Mouse (Mus musculus): ENCODE measurements around the gene Eif3i. TPM values are rescaled to one million over a fixed set of nuclear protein-coding genes. Genes with fewer than 3 reads are reported as not detected.
"Not testable (repeated sequence)": the region's sequence is repeated elsewhere in the genome, so short reads cannot be mapped to it uniquely, and the experiment has no call there.

Gene Eif3i
- total RNA-seq, 2 experiments from 2014 or later, result 139 to 140 TPM

- intact Hi-C loops (cut with DNase I), result no loop called here
These were observed 45.0 kb downstream of the Eif3i start for GRCm38 (mm10) chr4:129555421-129555861.

GRCm38 (mm10) chr4:129554512-129554911 lies 45.9 kb downstream of the Eif3i start:
- DNase-seq (ENCODE audit: low spot score in 2 of 2); intact Hi-C loops (cut with DNase I): not testable (repeated sequence)

More at GRCm38 (mm10) chr4:129555421-129555861, 45.0 kb downstream of the Eif3i start:
- DNase-seq (ENCODE audit: low spot score in 2 of 2), result peak; percentile 62 to 72

- no peak for DNase-seq (ENCODE audit: low spot score in 2 of 2)
- intact Hi-C loops (cut with DNase I), result no loop called here
These were observed 50.2 kb downstream of the Eif3i start for GRCm38 (mm10) chr4:129550295-129550694.

GRCm38 (mm10) chr4:129549306-129549705 lies 51.1 kb downstream of the Eif3i start:
- DNase-seq (ENCODE audit: low spot score in 2 of 2), result no peak
- intact Hi-C loops (cut with DNase I), result no loop called here

GRCm38 (mm10) chr4:129547631-129548030 lies 52.8 kb downstream of the Eif3i start:
- DNase-seq (ENCODE audit: low spot score in 2 of 2); intact Hi-C loops (cut with DNase I): not testable (repeated sequence)

GRCm38 (mm10) chr4:129544106-129544505 lies 56.3 kb downstream of the Eif3i start:
- intact Hi-C loops (cut with DNase I), result no loop called here
- DNase-seq (ENCODE audit: low spot score in 2 of 2), result no peak

- intact Hi-C loops (cut with DNase I), result no loop called here
- peak; percentile 96 to 97 for DNase-seq (ENCODE audit: low spot score in 2 of 2)
These were observed 57.8 kb downstream of the Eif3i start, which contains the start of gene Hdac1 for GRCm38 (mm10) chr4:129542592-129543141. Gene Hdac1 (minus strand): TSS chr4:129542713.

Small RNA genes within 50 kb of the gene (microRNA-seq; reads per million reads assigned to microRNA genes)
- 0 reads per million in 2 experiments for gene Mir8119

Other genes starting within 250 kb of the Eif3i start
- gene Zbtb8a, start 222.5 kb downstream of the Eif3i start, total RNA-seq (2021), result 1 to 10 TPM; 7.4 to 8.0 TPM
- gene Zbtb8b, start 159.8 kb downstream of the Eif3i start, total RNA-seq (2021), result 1 to 10 TPM; 4.4 TPM
- 10 to 100 TPM; 48.2 to 52.0 TPM for gene Bsdc1, start 139.1 kb downstream of the Eif3i start, total RNA-seq (2021)
- gene Tssk3, start 109.6 kb downstream of the Eif3i start, total RNA-seq (2021), result under 1 TPM; 0.29 to 0.44 TPM
- under 1 TPM in 1 of 2 experiments, not detected in 1; 0.87 TPM for gene Fam229a, start 109.5 kb downstream of the Eif3i start, total RNA-seq (2021)
- gene Marcksl1, start 87.1 kb downstream of the Eif3i start, total RNA-seq (2021), result 100 to 1,000 TPM; 538 to 599 TPM
- gene Hdac1, start 57.9 kb downstream of the Eif3i start, total RNA-seq (2021), result 10 to 100 TPM; 27.2 to 30.2 TPM
- 1 to 10 TPM; 5.5 to 8.5 TPM for gene Lck, start 27.0 kb downstream of the Eif3i start, total RNA-seq (2021)
- gene Fam167b, start 22.1 kb downstream of the Eif3i start, total RNA-seq (2021), result not detected
- gene Tmem234, start within 50 bp of the Eif3i start, total RNA-seq (2021), result 100 to 1,000 TPM in 1 of 2 experiments, 10 to 100 TPM in 1; 91.8 to 105 TPM
- 1 to 10 TPM; 2.7 to 3.9 TPM for gene Dcdc2b, start 13.6 kb upstream of the Eif3i start, total RNA-seq (2021)
- 10 to 100 TPM; 29.3 to 35.1 TPM for gene Iqcc, start 18.5 kb upstream of the Eif3i start, total RNA-seq (2021)
- 100 to 1,000 TPM; 103 to 110 TPM for gene Ccdc28b, start 23.3 kb upstream of the Eif3i start, total RNA-seq (2021)
- 10 to 100 TPM; 40.2 to 45.5 TPM for gene Txlna, start 40.4 kb upstream of the Eif3i start, total RNA-seq (2021)
- gene Kpna6, start 72.1 kb upstream of the Eif3i start, total RNA-seq (2021), result 10 to 100 TPM; 89.2 to 94.5 TPM
- 10 to 100 TPM; 12.6 to 15.3 TPM for gene Tmem39b, start 96.2 kb upstream of the Eif3i start, total RNA-seq (2021)
- gene Khdrbs1, start 141.7 kb upstream of the Eif3i start, total RNA-seq (2021), result 10 to 100 TPM; 88.9 to 90.4 TPM
- 100 to 1,000 TPM; 112 to 126 TPM for gene Ptp4a2, start 210.6 kb upstream of the Eif3i start, total RNA-seq (2021)